Mouse (Mus musculus) CH12.LX (cell line): ENCODE data around the gene Dqx1.

Source experiments
- CHD1 ChIP-seq: IDR thresholded peaks from 2 replicates; pipeline ENCODE4 v1.6.1; 2012; ENCODE audit warnings: low read depth, low read length, improper control_type of control experiment, inconsistent platforms
- CTCF ChIP-seq, 2 experiments: IDR thresholded peaks in 1 of 2; conservative IDR thresholded peaks in 1 of 2; 2 replicates each; pipeline ENCODE4 v1.5.1; 2011 to 2012; ENCODE audit warnings: low read depth in 2 of 2, low read length in 2 of 2, improper control_type of control experiment in 1 of 2, inconsistent platforms in 1 of 2, mild to moderate bottlenecking in 1 of 2, moderate library complexity in 1 of 2
- ETS1 ChIP-seq: conservative IDR thresholded peaks from 2 replicates; pipeline ENCODE4 v1.6.1; 2012; ENCODE audit warnings: low read depth, mild to moderate bottlenecking, inconsistent platforms, low read length, improper control_type of control experiment, moderate library complexity
- GABPA ChIP-seq: IDR thresholded peaks from 2 replicates; pipeline ENCODE4 v1.6.1; 2012; ENCODE audit warnings: low read depth, low read length, improper control_type of control experiment, inconsistent platforms; ENCODE audit not compliant: insufficient replicate concordance
- HCFC1 ChIP-seq: IDR thresholded peaks from 2 replicates; pipeline ENCODE4 v1.6.1; 2012; ENCODE audit warnings: low read depth, mild to moderate bottlenecking, inconsistent platforms, low read length, improper control_type of control experiment
- JUND ChIP-seq: conservative IDR thresholded peaks from 2 replicates; pipeline ENCODE4 v1.6.1; 2011; ENCODE audit warnings: low read depth, low read length, improper control_type of control experiment
- KAT2A ChIP-seq: IDR thresholded peaks from 2 replicates; pipeline ENCODE4 v1.6.1; 2012; ENCODE audit warnings: low read length, improper control_type of control experiment, inconsistent platforms; ENCODE audit not compliant: insufficient replicate concordance
- MAX ChIP-seq: IDR thresholded peaks from 2 replicates; pipeline ENCODE4 v1.6.1; 2011; ENCODE audit warnings: low read length, improper control_type of control experiment
- MAZ ChIP-seq: IDR thresholded peaks from 2 replicates; pipeline ENCODE4 v1.6.1; 2012; ENCODE audit warnings: low read depth, mild to moderate bottlenecking, inconsistent platforms, low read length, improper control_type of control experiment, moderate library complexity
- MYC ChIP-seq: IDR thresholded peaks from 2 replicates; pipeline ENCODE4 v1.6.1; 2011; ENCODE audit warnings: low read depth, mild to moderate bottlenecking, improper control_type of control experiment, low read length
- POLR2A ChIP-seq: IDR thresholded peaks from 2 replicates; pipeline ENCODE4 v1.6.1; 2011; ENCODE audit warnings: low read depth, mild to moderate bottlenecking, improper control_type of control experiment, low read length
- UBTF ChIP-seq: IDR thresholded peaks from 2 replicates; pipeline ENCODE4 v1.6.1; 2012; ENCODE audit warnings: low read depth, mild to moderate bottlenecking, inconsistent platforms, low read length, improper control_type of control experiment, moderate library complexity
- USF2 ChIP-seq: conservative IDR thresholded peaks from 2 replicates; pipeline ENCODE4 v1.6.1; 2011; ENCODE audit warnings: low read depth, low read length, improper control_type of control experiment

- TF ChIP-seq POLR2A: no peak
- no peak for TF ChIP-seq UBTF
- TF ChIP-seq MYC: no peak
- no peak for TF ChIP-seq MAZ
- TF ChIP-seq MAX: no peak
- no peak for TF ChIP-seq JUND
- no peak for TF ChIP-seq CTCF (conservative IDR thresholded peaks at IDR 0.05 in 1 of 2, IDR thresholded peaks at IDR 0.05 in 1 of 2; ENCODE audit: low read depth in 2 of 2, low read length in 2 of 2)
- TF ChIP-seq GABPA: no peak
- TF ChIP-seq USF2: no peak
- no peak for TF ChIP-seq HCFC1
- TF ChIP-seq CHD1: no peak
- TF ChIP-seq KAT2A: no peak
- TF ChIP-seq ETS1: no peak
These were observed 29.7 kb downstream of the Dqx1 start for GRCm38 (mm10) chr6:83087205-83087925.
